Mouse (Mus musculus) kidney, postnatal 36 days (tissue): Measurements from ENCODE around the gene Ttk.

Experiments
- DNase-seq, 2 experiments: peaks; one replicate each; pipeline ENCODE4 v3.0.0; 2021 to 2022; ENCODE audit warnings: mixed read lengths in 2 of 2

The Ttk gene

DNA sequence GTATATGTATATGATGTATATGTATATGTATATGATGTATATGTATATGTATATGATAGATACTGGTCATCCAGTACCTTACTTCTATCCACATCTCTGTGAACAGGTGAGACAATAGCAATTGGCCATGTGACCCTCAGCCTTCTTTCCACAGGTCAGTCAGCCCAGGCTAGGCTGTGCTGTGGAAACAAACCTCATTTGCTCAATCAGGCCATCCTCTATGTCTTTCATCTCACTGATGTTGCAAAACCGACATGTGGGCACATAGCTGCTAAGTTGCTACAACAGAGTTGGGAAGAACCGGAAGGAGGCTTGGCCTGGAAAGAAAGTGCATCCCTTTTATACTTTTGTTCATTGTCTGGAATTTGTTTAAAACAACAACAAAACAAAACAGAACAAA is 67.6 kb downstream of the Ttk start:
- no peak for DNase-seq

DNA sequence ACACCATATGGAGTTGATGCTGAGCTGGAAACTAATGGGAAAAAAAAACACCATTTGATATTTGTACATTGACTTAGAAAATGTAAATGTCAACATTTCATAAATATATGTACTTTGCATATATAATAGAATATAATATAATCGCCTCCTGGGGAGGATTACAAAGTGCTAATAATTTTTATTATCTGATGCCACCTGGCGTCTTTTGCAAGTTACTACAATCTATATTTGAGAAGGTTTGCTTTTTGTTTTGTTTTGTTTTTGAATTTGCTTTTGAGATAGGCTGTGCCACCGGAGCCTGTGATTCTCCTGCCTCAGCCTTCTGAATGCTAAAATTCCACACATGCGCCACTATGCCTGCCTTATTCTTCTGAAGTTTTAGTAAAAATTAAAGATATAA is 71.3 kb downstream of the Ttk start:
- DNase-seq, result no peak

DNA sequence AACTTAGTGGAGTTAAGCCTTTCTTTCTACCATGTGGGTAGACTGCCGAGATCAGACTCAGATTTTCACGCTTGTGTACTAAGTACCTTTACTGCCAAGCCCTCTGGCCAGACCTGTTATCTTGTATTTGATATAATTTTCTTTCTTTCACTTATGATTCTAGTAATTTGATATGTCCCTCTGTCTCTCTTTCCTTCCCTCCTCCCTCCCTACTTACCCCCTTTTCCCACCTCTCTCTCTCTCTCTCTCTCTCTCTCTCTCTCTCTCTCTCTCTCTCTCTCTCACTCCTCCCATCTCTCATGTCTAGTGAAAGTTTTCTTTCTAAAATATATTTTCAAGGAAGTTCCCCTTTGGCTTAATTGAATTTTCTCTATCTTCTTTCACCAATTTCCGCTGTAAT is 72.5 kb downstream of the Ttk start:
- no peak for DNase-seq

DNA sequence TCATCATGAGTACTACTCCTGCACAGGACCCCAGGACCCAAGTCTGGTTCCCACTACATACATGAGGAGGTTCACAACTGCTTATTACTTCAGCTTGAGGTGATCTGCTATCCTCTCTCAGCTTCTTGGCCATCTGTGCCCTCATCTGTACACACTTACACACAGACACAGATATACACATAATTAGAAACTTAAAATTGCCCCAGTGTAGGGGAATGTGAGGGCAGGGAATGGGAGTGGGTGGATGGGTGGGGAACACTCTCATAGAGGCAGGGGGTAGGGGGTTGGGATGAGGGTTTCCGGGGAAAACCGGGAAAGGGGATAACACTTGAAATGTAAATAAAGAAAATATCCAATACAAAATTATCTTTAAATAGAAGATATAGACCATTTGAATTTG is 75.3 kb downstream of the Ttk start:
- no peak for DNase-seq

DNA sequence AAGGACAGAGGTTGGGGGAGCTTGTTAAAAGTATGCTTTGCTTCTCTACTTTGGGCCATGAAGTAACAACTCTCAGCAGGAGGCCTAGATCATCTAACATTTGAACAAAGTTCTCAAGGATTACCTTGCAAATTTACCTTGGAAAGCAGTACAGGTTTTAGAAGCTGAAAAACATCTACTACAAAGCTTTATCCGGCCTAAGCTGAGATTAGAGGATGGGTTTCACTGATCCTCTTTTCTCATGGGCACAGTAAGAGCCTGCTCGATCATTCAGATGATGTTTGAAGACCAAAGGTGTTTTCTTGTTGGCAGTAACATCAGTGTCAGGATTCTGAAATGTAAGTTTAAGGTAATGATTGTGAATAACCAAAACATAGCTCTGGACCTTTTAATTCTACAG is 76.4 kb downstream of the Ttk start:
- no peak for DNase-seq
